In the genomic region with DNA sequence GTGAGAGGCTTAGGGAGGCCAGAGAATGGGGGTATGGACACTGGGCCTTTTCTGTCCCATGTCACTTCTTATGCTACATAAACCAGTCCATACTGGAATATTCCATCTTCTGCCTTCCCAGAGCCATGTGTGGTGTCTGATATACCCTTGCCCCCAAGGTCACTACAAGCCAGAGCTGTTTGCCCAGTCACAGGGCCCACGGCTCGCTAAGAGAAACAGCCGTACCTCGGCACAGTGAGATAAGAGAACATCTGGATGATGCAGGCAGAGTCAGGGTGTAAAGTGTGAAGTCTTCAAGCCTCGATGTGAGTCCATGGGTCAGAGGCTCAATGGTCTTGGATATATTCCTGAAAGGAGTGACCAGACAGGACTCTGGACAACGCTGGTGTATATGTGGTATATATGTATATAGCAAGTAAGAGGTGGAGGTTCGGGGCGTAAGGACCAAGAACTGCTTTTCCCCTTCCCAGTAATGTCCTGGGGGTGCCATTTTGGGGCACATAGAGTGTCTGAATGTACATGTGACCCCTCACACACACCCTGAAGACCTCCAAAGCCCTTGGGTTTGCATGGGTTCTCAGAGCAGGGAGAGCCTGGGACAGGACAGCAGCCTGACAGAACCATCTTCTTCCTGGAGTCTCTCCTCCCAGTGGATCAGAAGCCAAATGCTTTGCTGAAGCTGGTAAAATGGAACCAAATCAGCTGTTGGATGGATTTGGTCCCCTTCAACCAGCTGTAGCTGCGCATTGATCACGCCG, we compare ENCODE assay signal across 23 mouse cellular contexts. TPM values are rescaled to one million over a fixed set of nuclear protein-coding genes. Genes with fewer than 3 reads are reported as not detected.
DNase-seq lines count a peak whose midpoint lies in the region; ATAC-seq and TF ChIP-seq lines count a peak whose summit lies in the region.
"Had no signal": no experiment of that assay in that cellular context is flagged by ENCODE, and none has a peak within 500 bp of the region (broad histone marks: within the 10 kb centered on the region; RNA-seq: fewer than 3 reads in every experiment).

No protein-coding gene starts in this region.

- 61% methylated on average over 11 of the region's 11 CpGs for WGBS in heart, embryonic 11.5 days (ENCODE audit: insufficient replicate concordance)
- 60% methylated on average over 11 of the region's 11 CpGs for WGBS in heart, embryonic 15.5 days
- 79% methylated on average over 11 of the region's 11 CpGs for WGBS in stomach, postnatal 0 days

- H3K27me3 ChIP-seq in heart, embryonic 11.5 days (ENCODE audit: control insufficient read depth, insufficient read depth, low read length), result no peaks in the 10 kb centered on the region
- no peaks in the 10 kb centered on the region for H3K27me3 ChIP-seq in heart, embryonic 15.5 days
- H3K27me3 ChIP-seq in myocyte (ENCODE audit: control insufficient read depth, insufficient read depth, insufficient read length), result no peaks in the 10 kb centered on the region
- H3K27me3 ChIP-seq in stomach, postnatal 0 days (ENCODE audit: control insufficient read depth, insufficient read depth, low read length), result no peaks in the 10 kb centered on the region
- H3K27me3 ChIP-seq: midbrain, embryonic 12.5 days had no signal

- H3K79me2 ChIP-seq in myocyte (ENCODE audit: control insufficient read depth, insufficient read depth), result no peaks in the 10 kb centered on the region

- no peaks in the 10 kb centered on the region for H3K36me3 ChIP-seq in heart, embryonic 11.5 days (ENCODE audit: control insufficient read depth, insufficient read depth, low read length)
- H3K36me3 ChIP-seq in heart, embryonic 15.5 days, result 0 out of 2 replicates have a peak, but pooled peaks cover 4% of the 10 kb centered on the region
- H3K36me3 ChIP-seq in myocyte (ENCODE audit: control insufficient read depth, insufficient read depth), result no peaks in the 10 kb centered on the region
- no peaks in the 10 kb centered on the region for H3K36me3 ChIP-seq in stomach, postnatal 0 days (ENCODE audit: control insufficient read depth, insufficient read depth, low read length)
- H3K36me3 ChIP-seq: midbrain, embryonic 12.5 days; neural tube, embryonic 13.5 days had no signal

- no peak overlapping the region for H3K4me2 ChIP-seq in heart, embryonic 11.5 days
- H3K4me2 ChIP-seq in heart, embryonic 15.5 days, result no peak overlapping the region
- H3K4me2 ChIP-seq in myocyte (ENCODE audit: low read depth), result no peak overlapping the region
- H3K4me2 ChIP-seq in stomach, postnatal 0 days (replicated peaks; ENCODE audit: low read depth), result no peak overlapping the region
- H3K4me2 ChIP-seq: forebrain, embryonic 13.5 days; hindbrain, embryonic 14.5 days; midbrain, embryonic 12.5 days; neural tube, embryonic 13.5 days had no signal

- no peak for TF ChIP-seq CTCF in stomach, postnatal 0 days (IDR thresholded peaks at IDR 0.05; ENCODE audit: low read depth)

- H3K27ac ChIP-seq in heart, embryonic 11.5 days (ENCODE audit: low read depth, low read length), result peak overlapping the region; percentile 59
- H3K27ac ChIP-seq in heart, embryonic 15.5 days, result peak overlapping the region; percentile 75
- H3K27ac ChIP-seq in stomach, postnatal 0 days (replicated peaks), result no peak overlapping the region
- H3K27ac ChIP-seq: forebrain, embryonic 13.5 days; hindbrain, embryonic 14.5 days; liver, embryonic 14.5 days; midbrain, embryonic 12.5 days; neural tube, embryonic 13.5 days had no signal

- no peak for TF ChIP-seq EP300 in stomach, postnatal 0 days (optimal IDR thresholded peaks at IDR 0.05)

- peaks cover 42% of the 10 kb centered on the region for H3K4me1 ChIP-seq in heart, embryonic 11.5 days (ENCODE audit: control insufficient read depth, insufficient read depth, low read length)
- H3K4me1 ChIP-seq in heart, embryonic 15.5 days (replicated peaks), result peaks cover 69% of the 10 kb centered on the region
- no peaks in the 10 kb centered on the region for H3K4me1 ChIP-seq in stomach, postnatal 0 days (replicated peaks; ENCODE audit: control insufficient read depth, insufficient read depth)
- H3K4me1 ChIP-seq: forebrain, embryonic 13.5 days; midbrain, embryonic 12.5 days had no signal

- no peak overlapping the region for H3K4me3 ChIP-seq in heart, embryonic 11.5 days (ENCODE audit: low read depth, low read length)
- H3K4me3 ChIP-seq in heart, embryonic 15.5 days, result no peak overlapping the region
- no peak overlapping the region for H3K4me3 ChIP-seq in myocyte
- H3K4me3 ChIP-seq in stomach, postnatal 0 days (ENCODE audit: low read depth, low read length), result no peak overlapping the region
- H3K4me3 ChIP-seq: forebrain, embryonic 13.5 days; midbrain, embryonic 12.5 days; neural tube, embryonic 13.5 days had no signal

- H3K9ac ChIP-seq in heart, embryonic 11.5 days (ENCODE audit: low read depth, low read length), result 0 out of 2 replicates have a peak overlapping the region, but pooled peaks have one; percentile 5
- 0 out of 2 replicates have a peak overlapping the region, but pooled peaks have one; percentile 16 for H3K9ac ChIP-seq in heart, embryonic 15.5 days
- H3K9ac ChIP-seq in stomach, postnatal 0 days (ENCODE audit: low read length), result no peak overlapping the region
- H3K9ac ChIP-seq: forebrain, embryonic 13.5 days; hindbrain, embryonic 14.5 days; liver, embryonic 14.5 days; midbrain, embryonic 12.5 days; neural tube, embryonic 13.5 days had no signal

- no peak for TF ChIP-seq POLR2A in myocyte (IDR thresholded peaks at IDR 0.05; ENCODE audit: insufficient read length, low read depth)

- ATAC-seq in heart, embryonic 11.5 days (replicated peaks; ENCODE audit: insufficient number of reproducible peaks, low FRiP score, low TSS enrichment), result no peak
- ATAC-seq in heart, embryonic 15.5 days (replicated peaks; ENCODE audit: insufficient number of reproducible peaks, insufficient read depth, low FRiP score, low read depth), result no peak
- no peak for ATAC-seq in stomach, postnatal 0 days (ENCODE audit: low FRiP score, low TSS enrichment)
- ATAC-seq: forebrain, embryonic 13.5 days; intestine, postnatal 0 days; Patski had no signal

- no peak overlapping the region for H3ac ChIP-seq in myocyte (ENCODE audit: control insufficient read depth, insufficient read length)

- DNase-seq in heart, adult 11 months, result peak; percentile 92
- no peak for DNase-seq in heart, adult 9 months (ENCODE audit: low spot score in 2 of 2)
- no peak for DNase-seq in stomach, postnatal 0 days (ENCODE audit: low spot score)
- no peak for DNase-seq in adrenal gland, postnatal 36 days
- DNase-seq: adrenal gland, postnatal 10 days; cerebellum, adult 8-10 months; cerebellum, postnatal 36 days; kidney, adult 9 months; kidney, postnatal 10 days; liver; lung, adult 2 months; lung, postnatal 10 days had no signal

- H3K9me3 ChIP-seq in heart, embryonic 11.5 days (replicated peaks; ENCODE audit: control insufficient read depth, low read length), result no peaks in the 10 kb centered on the region
- no peaks in the 10 kb centered on the region for H3K9me3 ChIP-seq in heart, embryonic 15.5 days (replicated peaks)
- no peaks in the 10 kb centered on the region for H3K9me3 ChIP-seq in stomach, postnatal 0 days (ENCODE audit: control insufficient read depth, low read length)
- H3K9me3 ChIP-seq: forebrain, embryonic 13.5 days; midbrain, embryonic 12.5 days; neural tube, embryonic 13.5 days had no signal

TF ChIP-seq in myocyte, 11 proteins besides CTCF, POLR2A, EP300 and RAD21:
- TF ChIP-seq POLR2AphosphoS2 (IDR thresholded peaks at IDR 0.05; ENCODE audit: insufficient read length, low read depth) (peak; percentile 49), CEBPB (IDR thresholded peaks at IDR 0.05; ENCODE audit: insufficient read depth, poor library complexity, severe bottlenecking) (no peak)

RNA-seq across cellular contexts. Expression of a gene that starts 58.1 kb away (rescaled TPM):
- 0.35 TPM in 1 of 2 replicates, not detected in the other for polyA plus RNA-seq in heart, embryonic 11.5 days (2014; fragmentation: Nextera tagmentation; extraction: Ambion mirVana)
- 0.26 and 1.6 TPM in 2 replicates for polyA plus RNA-seq in heart, embryonic 15.5 days (2015; fragmentation: Nextera tagmentation; extraction: Ambion mirVana)
- 0.18 TPM for polyA plus RNA-seq in myocyte (2012; fragmentation: generic; extraction: Trizol)
- 4.2 and 5.6 TPM in 2 replicates for polyA plus RNA-seq in stomach, postnatal 0 days (2015; fragmentation: Nextera tagmentation; extraction: Ambion mirVana)
- 1 to 10 TPM in 1 of 2 experiments, under 1 TPM in 1; 0.70 to 1.5 TPM for total RNA-seq in adrenal gland, postnatal 36 days (2021)
- total RNA-seq: MEL had no signal
